Mouse (Mus musculus): ENCODE data around the gene Hipk2. TPM values are rescaled to one million over a fixed set of nuclear protein-coding genes. Genes with fewer than 3 reads are reported as not detected.

The Hipk2 gene
- polyA plus RNA-seq, 1 experiment from 2014 or later: 12.0 TPM

DNA sequence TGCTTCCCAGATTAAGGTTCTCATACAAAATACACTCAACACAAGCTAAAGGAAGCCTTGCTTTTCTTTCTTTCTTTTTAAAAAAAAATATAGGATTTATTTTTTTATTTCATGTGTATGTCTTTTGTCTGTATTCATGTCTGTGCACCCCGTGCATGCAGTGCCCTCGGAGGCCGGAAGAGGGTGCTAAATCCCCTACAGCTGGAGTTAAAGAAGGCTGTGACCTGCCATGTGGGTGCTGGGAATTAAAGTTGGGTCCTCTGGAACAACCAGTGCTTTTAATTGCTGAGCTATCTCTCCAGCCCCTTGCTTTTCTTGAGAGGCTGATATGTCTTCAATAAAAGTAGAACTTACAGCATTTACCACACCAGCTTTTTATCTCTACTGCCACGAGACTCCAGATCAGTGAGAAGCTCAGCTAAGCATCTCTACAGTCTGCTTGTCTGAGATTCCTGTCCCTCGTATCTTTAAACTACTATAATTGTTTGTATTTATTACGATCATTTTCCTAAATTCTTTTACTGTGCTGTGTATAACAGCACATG, 25.2 kb downstream of the Hipk2 start:
- WGBS: 81% methylated on average over 6 of the region's 6 CpGs
- Histone ChIP-seq H3K9me3 (ENCODE audit: control insufficient read depth) (no peaks in the 10 kb centered on the region), H3K27me3 (replicated peaks; ENCODE audit: control insufficient read depth, insufficient read depth, low read length) (no peaks in the 10 kb centered on the region), H3K9ac (ENCODE audit: low read depth, low read length) (no peak overlapping the region), H3K4me3 (ENCODE audit: low read depth, low read length) (no peak overlapping the region), H3K27ac (ENCODE audit: low read depth, low read length) (no peak overlapping the region), H3K4me2 (replicated peaks; ENCODE audit: low read depth) (no peak overlapping the region), H3K4me1 (replicated peaks; ENCODE audit: control insufficient read depth, insufficient read depth, low read length) (peaks cover 50% of the 10 kb centered on the region), H3K36me3 (ENCODE audit: control insufficient read depth, insufficient read depth) (no peaks in the 10 kb centered on the region)
- ATAC-seq: no peak
- TF ChIP-seq CTCF (IDR thresholded peaks at IDR 0.05; ENCODE audit: low read depth): peak; percentile 26

GRCm38 (mm10) chr6:38847958-38848910, 27.7 kb downstream of the Hipk2 start:
- TF ChIP-seq CTCF (IDR thresholded peaks at IDR 0.05; ENCODE audit: low read depth): no peak
- WGBS: 34% methylated on average over 3 of the region's 3 CpGs
- H3K4me3 ChIP-seq (ENCODE audit: low read depth, low read length): no peak overlapping the region
- no peak overlapping the region for H3K9ac ChIP-seq (ENCODE audit: low read depth, low read length)
- ATAC-seq: peak; percentile 82
- H3K27me3 ChIP-seq (replicated peaks; ENCODE audit: control insufficient read depth, insufficient read depth, low read length): no peaks in the 10 kb centered on the region
- no peaks in the 10 kb centered on the region for H3K36me3 ChIP-seq (ENCODE audit: control insufficient read depth, insufficient read depth)
- H3K4me1 ChIP-seq (replicated peaks; ENCODE audit: control insufficient read depth, insufficient read depth, low read length): peaks cover 37% of the 10 kb centered on the region
- H3K4me2 ChIP-seq (replicated peaks; ENCODE audit: low read depth): 0 out of 2 replicates have a peak overlapping the region, but pooled peaks have one; percentile 9
- peak overlapping the region; percentile 54; the same call in 1 of the 2 replicates for H3K27ac ChIP-seq (ENCODE audit: low read depth, low read length)
- no peaks in the 10 kb centered on the region for H3K9me3 ChIP-seq (ENCODE audit: control insufficient read depth)

- peaks cover 32% of the 10 kb centered on the region for H3K4me1 ChIP-seq (replicated peaks; ENCODE audit: control insufficient read depth, insufficient read depth, low read length)
- H3K9me3 ChIP-seq (ENCODE audit: control insufficient read depth): no peaks in the 10 kb centered on the region
- no peaks in the 10 kb centered on the region for H3K27me3 ChIP-seq (replicated peaks; ENCODE audit: control insufficient read depth, insufficient read depth, low read length)
- WGBS: 36% methylated on average over 1 of the region's 1 CpGs
- H3K27ac ChIP-seq (ENCODE audit: low read depth, low read length): peak overlapping the region; percentile 57; the same call in 1 of the 2 replicates
- H3K36me3 ChIP-seq (ENCODE audit: control insufficient read depth, insufficient read depth): no peaks in the 10 kb centered on the region
- no peak overlapping the region for H3K4me3 ChIP-seq (ENCODE audit: low read depth, low read length)
- no peak overlapping the region for H3K9ac ChIP-seq (ENCODE audit: low read depth, low read length)
- TF ChIP-seq CTCF (IDR thresholded peaks at IDR 0.05; ENCODE audit: low read depth): no peak
- no peak overlapping the region for H3K4me2 ChIP-seq (replicated peaks; ENCODE audit: low read depth)
- no peak for ATAC-seq
Measured at GRCm38 (mm10) chr6:38847447-38847846, 28.5 kb downstream of the Hipk2 start.

DNA sequence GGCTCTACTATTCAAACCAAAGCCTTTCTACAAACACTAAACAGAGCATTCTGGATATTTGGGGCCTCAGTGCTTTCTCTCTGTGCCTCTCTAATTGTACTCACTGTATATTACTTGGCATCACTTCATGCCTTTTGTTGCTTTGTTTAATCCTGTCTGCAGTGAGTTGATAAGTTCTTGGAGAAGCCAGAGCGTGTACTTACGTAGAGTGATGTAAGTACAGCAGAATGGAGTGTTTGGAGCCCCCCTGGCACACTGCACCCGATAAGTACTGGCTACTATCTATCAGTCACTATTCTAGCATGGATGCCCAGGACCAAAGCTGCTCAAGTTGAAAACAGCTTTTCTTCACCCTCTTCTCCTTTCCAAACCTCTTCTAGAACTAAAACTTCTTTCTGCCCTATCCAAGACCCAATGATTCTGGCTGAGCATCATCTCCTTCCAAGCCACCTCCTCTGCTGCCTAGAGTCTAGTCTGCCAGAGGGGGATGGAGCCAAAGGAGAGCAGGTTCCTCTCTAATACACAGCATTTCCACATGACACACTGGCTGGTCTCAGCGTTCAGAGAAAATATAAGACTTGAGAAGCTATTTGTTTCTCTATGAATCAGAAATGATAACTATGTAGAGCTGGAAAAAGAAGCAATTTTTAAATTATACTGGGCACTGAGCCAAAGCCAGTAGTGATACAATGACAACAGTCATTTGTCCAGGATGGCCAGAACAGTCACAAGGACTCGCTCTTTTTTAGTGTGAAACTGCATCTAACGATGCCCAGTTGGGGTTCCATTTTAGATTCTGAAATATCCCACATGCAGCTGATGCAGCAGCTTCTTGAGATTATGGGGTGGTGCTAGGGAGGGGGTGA, 29.4 kb downstream of the Hipk2 start:
- no peak overlapping the region for H3K4me2 ChIP-seq (replicated peaks; ENCODE audit: low read depth)
- no peak for TF ChIP-seq CTCF (IDR thresholded peaks at IDR 0.05; ENCODE audit: low read depth)
- WGBS: 53% methylated on average over 6 of the region's 6 CpGs
- H3K4me1 ChIP-seq (replicated peaks; ENCODE audit: control insufficient read depth, insufficient read depth, low read length): peaks cover 29% of the 10 kb centered on the region
- no peaks in the 10 kb centered on the region for H3K27me3 ChIP-seq (replicated peaks; ENCODE audit: control insufficient read depth, insufficient read depth, low read length)
- no peaks in the 10 kb centered on the region for H3K36me3 ChIP-seq (ENCODE audit: control insufficient read depth, insufficient read depth)
- no peak overlapping the region; the same call in 1 of the 2 replicates for H3K9ac ChIP-seq (ENCODE audit: low read depth, low read length)
- H3K9me3 ChIP-seq (ENCODE audit: control insufficient read depth): no peaks in the 10 kb centered on the region
- ATAC-seq: no peak
- H3K4me3 ChIP-seq (ENCODE audit: low read depth, low read length): no peak overlapping the region
- 0 out of 2 replicates have a peak overlapping the region, but pooled peaks have one; percentile 57 for H3K27ac ChIP-seq (ENCODE audit: low read depth, low read length)

GRCm38 (mm10) chr6:38845876-38846275, 30.1 kb downstream of the Hipk2 start:
- Histone ChIP-seq H3K27ac (ENCODE audit: low read depth, low read length) (no peak overlapping the region), H3K27me3 (replicated peaks; ENCODE audit: control insufficient read depth, insufficient read depth, low read length) (no peaks in the 10 kb centered on the region), H3K4me1 (replicated peaks; ENCODE audit: control insufficient read depth, insufficient read depth, low read length) (peaks cover 29% of the 10 kb centered on the region), H3K9ac (ENCODE audit: low read depth, low read length) (no peak overlapping the region), H3K4me2 (replicated peaks; ENCODE audit: low read depth) (no peak overlapping the region), H3K9me3 (ENCODE audit: control insufficient read depth) (no peaks in the 10 kb centered on the region), H3K4me3 (ENCODE audit: low read depth, low read length) (no peak overlapping the region), H3K36me3 (ENCODE audit: control insufficient read depth, insufficient read depth) (no peaks in the 10 kb centered on the region)
- ATAC-seq: no peak
- WGBS: 49% methylated on average over 5 of the region's 5 CpGs
- TF ChIP-seq CTCF (IDR thresholded peaks at IDR 0.05; ENCODE audit: low read depth): no peak

DNA sequence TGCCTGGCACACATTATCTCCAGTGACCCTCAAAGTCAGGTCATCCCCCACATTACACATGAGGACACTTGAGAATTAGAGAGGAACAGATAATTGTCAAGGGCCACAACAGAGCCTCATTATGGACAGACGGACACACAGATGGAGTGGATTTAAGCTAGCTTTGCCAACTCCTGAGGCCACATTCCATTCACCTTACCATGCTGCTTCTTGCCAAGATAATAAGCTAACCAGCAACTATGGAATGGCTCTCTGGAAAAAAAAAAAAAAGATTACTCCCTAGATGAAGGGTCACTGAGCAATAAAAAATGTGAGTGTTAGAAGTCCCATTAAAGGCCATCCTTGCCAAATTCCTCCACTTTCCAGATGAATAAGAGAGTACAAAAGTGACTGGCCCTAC, 30.8 kb downstream of the Hipk2 start:
- WGBS: 64% methylated on average over 1 of the region's 1 CpGs
- H3K9me3 ChIP-seq (ENCODE audit: control insufficient read depth): no peaks in the 10 kb centered on the region
- ATAC-seq: no peak
- no peaks in the 10 kb centered on the region for H3K27me3 ChIP-seq (replicated peaks; ENCODE audit: control insufficient read depth, insufficient read depth, low read length)
- no peak overlapping the region for H3K4me2 ChIP-seq (replicated peaks; ENCODE audit: low read depth)
- TF ChIP-seq CTCF (IDR thresholded peaks at IDR 0.05; ENCODE audit: low read depth): no peak
- no peak overlapping the region for H3K27ac ChIP-seq (ENCODE audit: low read depth, low read length)
- H3K36me3 ChIP-seq (ENCODE audit: control insufficient read depth, insufficient read depth): no peaks in the 10 kb centered on the region
- no peak overlapping the region for H3K4me3 ChIP-seq (ENCODE audit: low read depth, low read length)
- H3K4me1 ChIP-seq (replicated peaks; ENCODE audit: control insufficient read depth, insufficient read depth, low read length): peaks cover 24% of the 10 kb centered on the region
- H3K9ac ChIP-seq (ENCODE audit: low read depth, low read length): no peak overlapping the region

All from intestine, postnatal 0 days (tissue).